Mouse (Mus musculus) testis, adult 2 months (tissue): ENCODE measurements around the gene Fam19a4.

ENCODE experiments used
- CTCF ChIP-seq: fragments of 200-500 bp; IDR thresholded peaks from 2 replicates; pipeline ENCODE4 v1.5.1; 2012; ENCODE audit warnings: low read depth, mild to moderate bottlenecking, inconsistent platforms, low read length, moderate library complexity; ENCODE audit not compliant: control insufficient read depth, insufficient read depth, insufficient replicate concordance
- POLR2A ChIP-seq: fragments of 200-500 bp; IDR thresholded peaks from 2 replicates; pipeline ENCODE4 v1.6.1; 2012; ENCODE audit warnings: low read depth, mild to moderate bottlenecking, inconsistent platforms, low read length, moderate library complexity; ENCODE audit not compliant: control insufficient read depth

GRCm38 (mm10) chr6:96909061-96909480 lies 151.1 kb downstream of the Fam19a4 start:
- no peak for TF ChIP-seq POLR2A
- TF ChIP-seq CTCF: no peak
